Mouse (Mus musculus): ENCODE data around the gene Thrsp.

Gene Thrsp

DNA sequence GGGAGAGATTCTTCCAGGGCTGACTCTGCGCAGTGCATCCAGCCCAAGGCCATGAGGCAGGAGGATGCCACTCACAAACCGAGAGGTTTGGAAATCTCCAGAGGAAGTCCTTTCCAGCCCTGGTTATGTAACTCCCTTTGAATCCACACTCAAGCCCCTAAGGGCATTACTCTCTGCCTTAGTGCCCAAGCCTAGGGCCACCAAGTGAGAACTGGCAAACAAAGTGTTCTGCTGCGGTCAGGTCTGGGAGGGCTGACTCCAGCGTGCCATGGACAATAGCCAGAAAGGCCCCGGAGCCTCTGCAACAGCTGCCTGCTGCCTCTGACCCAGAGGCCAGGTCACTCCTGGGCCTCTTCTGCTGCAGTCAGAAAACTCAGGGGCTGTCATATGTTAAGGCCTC, 1.2 kb upstream of the Thrsp start:
- no peak for DNase-seq (ENCODE audit: low spot score in 2 of 2)

DNA sequence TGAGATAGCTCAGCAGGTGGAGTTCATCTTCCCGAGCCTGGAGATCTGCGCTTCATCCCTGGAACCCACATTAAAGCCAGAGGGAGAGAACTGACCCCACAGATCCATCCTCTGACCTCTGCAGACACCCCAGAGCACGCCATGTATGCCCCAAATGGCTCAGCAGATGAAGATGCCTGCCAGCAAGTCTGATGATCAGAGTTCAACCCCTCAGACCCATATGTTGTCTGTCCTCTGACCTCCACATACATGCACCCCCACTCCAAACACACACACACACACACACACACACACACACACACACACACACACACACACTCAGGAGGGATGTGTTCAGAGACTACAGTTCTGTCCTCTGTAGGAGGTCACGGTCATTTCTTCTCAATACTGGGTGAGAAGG, 1.1 kb downstream of the Thrsp start:
- DNase-seq (ENCODE audit: low spot score in 2 of 2) = no peak

DNA sequence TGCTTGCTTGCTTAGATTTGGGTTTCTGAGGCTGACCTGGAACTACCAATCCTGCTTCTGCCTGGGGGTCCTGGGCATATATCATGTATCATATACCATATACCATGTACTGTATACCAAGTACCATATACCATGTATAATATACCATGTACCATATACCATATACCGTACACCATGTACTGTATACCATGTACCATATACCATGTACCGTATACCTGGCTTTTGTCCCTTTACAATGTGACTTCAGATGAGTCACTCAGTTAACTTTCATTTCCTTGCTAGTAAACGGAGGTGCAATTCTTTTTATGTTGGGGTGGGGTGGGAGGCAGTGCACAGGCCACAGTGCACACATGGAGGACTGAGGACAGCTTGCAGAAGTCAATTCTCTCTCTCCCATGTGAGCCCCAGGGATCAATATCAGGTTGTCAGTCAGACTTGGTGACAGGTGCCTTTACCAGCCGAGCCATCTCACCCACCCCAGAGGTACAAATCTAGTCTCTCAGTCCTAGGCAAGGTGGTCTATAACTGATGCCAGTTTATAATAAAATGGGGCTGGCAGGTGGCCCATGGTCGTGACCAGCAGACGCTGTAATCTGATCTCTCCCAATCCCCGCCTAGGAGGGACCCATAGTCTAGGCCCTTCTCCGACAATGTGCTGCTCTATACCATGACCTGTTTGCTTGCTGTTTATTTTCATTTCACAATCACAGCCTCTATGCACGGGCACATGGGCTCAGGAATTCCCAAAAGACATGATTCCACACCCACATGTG, 2.4 kb downstream of the Thrsp start:
- no peak for DNase-seq (ENCODE audit: low spot score in 2 of 2)

DNA sequence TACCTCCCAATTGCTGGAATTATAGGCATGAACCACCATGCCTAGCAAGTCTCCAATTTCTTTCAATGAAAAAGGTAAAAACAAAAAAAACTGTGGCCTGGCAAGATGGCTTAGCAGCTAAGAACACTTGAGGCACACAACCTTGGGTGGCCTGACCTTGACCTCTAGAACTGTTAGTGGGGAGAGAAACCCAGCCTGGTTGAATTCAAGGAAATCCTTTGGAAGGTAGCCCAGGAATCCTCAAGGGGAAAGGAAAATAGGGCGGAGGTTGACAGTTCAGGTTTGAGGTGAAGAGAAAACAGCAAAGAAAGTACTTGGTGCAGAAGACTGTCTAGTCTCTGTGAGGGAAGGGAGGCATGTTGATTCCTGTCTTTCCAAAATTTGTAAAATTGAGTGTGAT, 3.1 kb downstream of the Thrsp start:
- no peak for DNase-seq (ENCODE audit: low spot score in 2 of 2)

DNA sequence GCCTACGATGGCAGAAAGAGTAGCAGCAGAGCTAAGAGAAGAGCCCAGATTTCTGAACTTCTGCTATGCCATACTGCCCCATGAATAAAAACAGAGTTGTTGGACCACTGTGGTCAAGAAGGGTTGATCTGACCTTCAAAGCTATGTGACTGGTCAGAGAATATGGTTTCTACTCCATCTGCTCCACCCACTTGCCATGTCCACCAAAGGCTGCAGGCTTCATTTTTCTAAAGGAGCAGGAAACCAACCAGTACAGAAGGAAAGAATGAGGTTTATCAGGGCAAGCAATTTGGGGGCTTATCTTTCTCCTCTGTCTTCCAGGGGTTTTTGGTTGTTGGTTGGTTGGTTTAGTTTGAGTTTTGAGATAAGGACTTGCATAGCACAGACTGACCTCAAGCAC, 3.5 kb downstream of the Thrsp start:
- no peak for DNase-seq (ENCODE audit: low spot score in 2 of 2)

DNA sequence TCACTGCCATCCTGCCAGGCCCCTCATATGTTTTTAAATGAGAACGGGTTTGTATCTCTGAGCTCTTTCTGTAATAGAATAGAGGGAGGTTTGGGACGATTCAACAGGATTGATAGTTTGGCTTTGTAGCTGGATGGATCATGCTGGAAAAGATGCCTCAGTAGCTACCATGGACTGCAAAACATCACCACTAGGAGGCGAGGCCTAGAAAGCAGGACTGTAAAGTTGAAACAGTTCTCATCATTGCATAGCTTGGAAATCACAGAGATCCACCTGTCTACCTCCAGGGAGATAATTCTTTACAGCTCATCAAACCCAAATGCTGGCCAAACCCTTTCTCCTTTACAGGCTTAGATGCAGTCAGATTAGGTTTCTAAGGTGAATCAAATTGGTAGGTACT, 6.0 kb downstream of the Thrsp start:
- DNase-seq (ENCODE audit: low spot score in 2 of 2) = no peak

DNA sequence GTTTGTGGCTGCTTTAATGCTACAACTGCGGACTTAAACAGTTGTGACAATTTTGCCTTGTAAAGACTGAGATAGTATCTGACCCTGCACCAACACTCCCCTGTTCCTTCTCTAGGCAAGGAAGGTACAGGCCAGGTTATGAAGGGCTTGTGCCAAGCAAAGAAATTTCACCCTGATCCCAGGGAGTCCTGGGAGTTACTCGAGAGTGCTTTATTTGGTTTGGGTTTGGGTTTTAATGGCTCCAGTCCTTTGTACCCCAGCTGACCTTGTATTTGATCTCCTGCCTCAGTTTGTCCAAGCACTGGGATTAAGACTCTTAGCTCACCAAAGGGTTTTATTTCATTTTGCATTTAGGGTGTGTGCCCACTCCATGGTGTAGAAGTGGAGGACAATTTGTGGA, 6.4 kb downstream of the Thrsp start:
- no peak for DNase-seq (ENCODE audit: low spot score in 2 of 2)

DNA sequence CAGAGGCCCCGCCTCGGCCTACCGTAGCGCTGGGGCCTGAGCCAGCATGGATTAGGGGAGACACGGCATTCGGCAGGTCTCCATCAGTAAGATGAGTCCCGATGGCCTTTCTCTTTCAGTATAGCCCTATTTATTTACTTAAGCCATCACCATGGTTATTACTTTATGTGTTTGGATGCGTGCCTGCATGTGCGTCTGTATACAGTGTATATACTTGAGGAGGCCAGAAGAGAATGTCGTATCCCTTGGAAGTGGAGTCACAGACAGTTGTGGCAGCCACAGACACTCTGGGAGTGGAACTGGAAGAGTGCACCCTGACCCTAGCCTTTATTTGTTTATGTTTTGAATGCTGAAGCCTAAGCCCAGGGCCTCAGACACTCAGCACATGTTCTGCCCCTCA, 10.4 kb downstream of the Thrsp start:
- DNase-seq (ENCODE audit: low spot score in 2 of 2) = no peak

DNA sequence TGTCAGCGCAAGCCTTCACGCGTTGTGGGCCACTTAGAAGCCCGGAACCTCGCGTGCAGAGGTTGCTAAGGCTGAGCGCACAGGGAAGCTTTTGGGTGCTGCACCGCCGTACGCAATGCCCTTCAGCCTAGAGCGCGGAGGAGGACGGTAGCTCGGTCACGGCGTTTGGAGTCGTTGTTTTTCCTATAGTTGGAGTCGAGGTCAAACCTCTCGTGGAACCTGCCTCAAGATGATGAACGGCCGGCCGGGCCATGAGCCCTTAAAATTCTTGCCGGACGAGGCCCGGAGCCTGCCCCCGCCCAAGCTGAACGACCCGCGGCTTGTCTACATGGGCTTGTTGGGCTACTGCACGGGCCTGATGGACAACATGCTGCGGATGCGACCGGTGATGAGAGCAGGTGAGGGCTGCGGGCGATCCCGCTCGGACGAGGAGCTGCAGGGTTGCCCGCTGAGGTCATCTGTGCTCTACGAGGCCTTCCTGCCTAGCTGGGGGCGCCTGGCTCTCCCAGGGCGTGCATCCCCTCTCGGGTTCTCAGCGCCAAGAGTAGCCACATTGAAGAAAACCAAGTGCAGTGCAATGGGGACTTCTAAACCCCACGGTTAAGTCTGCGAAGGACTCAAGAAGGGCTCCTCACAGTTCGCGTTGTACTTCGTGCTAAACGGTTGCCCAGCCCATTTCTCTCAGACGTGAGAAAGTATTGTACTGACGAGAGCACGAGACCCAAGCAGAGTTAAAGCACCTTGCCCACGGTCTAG, 17.4 kb downstream of the Thrsp start, which contains the start of gene Ndufc2:
Gene Ndufc2, plus strand, starts transcription at position 44 of the 756 bp plus-strand sequence.
- DNase-seq (ENCODE audit: low spot score in 2 of 2) = peak; percentile 61 to 75

DNA sequence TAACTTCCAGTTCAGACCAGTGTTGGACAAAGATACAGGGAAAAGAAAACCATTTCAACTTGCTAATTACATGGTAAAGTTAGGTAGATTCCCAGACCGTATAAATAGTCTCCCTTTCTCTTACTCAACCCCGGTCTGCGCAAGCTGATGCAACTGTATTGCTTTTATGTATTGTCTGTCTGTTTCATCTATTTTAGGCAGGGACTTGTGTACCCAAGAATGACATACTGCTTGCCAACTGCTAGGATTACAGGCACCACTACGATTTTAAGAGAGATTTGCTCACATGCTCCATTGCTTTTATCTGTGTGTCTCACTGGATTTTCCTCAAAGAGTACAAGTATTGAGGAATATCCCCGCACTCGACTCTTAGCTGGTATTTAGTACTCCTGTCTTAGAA, 18.6 kb downstream of the Thrsp start:
- DNase-seq (ENCODE audit: low spot score in 2 of 2) = no peak

DNA sequence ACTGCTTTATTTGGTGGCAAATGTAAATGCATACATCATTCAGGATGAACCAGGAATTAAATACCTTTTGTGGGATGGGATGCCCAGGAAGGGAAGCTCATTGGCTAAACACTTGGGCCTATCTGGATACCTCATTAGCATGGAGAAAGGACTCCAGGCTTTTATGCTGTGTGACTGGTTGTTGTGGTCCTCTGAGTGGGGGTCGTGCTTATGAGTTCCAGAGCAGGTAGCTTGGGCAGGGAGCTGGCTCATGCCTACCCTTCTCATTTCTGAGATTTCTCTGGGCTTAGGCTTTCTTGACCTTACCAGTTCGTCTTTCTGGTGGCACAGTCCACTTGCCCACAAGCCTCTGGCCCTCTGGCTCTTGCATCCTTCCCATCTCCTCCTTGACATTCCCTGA, 23.2 kb downstream of the Thrsp start:
- DNase-seq (ENCODE audit: low spot score in 2 of 2) = no peak

DNA sequence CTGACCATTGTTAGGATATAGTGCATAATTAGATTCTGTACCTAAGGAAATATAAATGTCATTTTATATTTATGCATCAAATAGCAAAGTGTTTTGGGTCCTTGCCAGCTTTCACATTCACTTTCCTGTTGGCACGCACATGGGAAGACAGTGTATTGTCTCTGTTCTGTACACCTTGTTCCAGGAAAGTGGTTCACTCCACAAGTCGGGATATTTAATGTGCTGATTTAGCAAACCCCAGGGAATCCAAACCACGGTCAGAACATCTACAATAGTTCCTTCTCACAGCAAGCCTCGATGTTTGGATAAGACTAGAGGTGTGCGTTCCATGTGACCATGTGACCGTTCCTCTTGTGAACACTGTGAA, 25.5 kb downstream of the Thrsp start:
- DNase-seq (ENCODE audit: low spot score in 2 of 2) = no peak

DNA sequence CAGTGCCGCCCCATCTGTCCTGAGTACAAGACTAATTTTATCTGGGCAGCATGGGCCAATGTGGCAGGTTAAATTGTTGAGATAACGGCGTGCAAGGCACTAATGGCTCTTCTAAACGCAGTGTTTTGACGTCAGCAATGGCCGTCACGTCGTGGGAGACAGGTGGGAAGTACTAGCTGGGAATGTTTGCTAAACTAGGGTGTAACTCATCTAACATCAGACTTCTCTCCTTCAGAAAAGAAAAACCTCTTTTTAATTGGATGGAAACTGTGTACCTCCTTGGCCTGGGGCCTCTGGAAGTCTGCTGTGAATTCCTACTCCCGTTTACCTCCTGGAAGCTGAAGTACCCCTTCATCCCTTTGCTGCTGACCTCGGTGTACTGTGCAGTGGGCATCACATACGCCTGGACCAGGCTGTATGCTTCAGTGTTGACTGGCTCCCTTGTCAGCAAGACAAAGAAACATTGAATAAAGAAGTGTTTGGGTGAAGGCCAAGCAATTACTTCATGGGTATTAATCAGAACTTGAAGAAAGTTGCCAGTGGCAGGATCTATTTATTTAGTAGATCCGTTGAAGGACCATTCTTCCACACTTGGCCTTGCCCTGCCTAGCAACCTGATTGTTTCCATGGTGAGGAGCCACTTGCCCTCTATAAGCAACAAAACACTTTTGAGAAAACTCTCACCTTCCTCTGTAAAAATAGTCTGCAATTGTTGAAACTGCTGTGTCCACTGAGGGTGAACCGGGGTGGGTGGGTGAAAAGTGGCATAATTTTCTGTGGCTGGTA, 26.0 kb downstream of the Thrsp start:
- DNase-seq (ENCODE audit: low spot score in 2 of 2) = no peak

DNA sequence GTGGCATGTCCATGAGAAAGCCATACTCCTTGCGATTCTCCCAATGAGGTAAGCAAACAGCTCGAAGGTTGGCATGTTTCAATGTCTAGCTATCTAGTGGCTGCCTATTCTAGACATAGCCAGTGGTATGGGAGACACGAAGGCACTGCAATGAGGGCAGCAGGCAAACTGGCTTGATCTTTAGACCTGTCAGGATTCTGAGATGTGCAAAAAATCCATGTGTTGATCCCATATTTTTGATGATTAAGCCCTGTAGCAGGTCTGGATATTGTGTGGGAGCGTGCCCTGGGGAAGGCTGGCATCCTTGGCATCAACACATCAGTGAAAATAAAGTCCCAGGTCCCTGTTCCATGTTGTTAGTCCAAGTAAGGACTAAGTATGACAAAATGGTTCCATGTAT, 29.0 kb downstream of the Thrsp start:
- no peak for DNase-seq (ENCODE audit: low spot score in 2 of 2)

DNA sequence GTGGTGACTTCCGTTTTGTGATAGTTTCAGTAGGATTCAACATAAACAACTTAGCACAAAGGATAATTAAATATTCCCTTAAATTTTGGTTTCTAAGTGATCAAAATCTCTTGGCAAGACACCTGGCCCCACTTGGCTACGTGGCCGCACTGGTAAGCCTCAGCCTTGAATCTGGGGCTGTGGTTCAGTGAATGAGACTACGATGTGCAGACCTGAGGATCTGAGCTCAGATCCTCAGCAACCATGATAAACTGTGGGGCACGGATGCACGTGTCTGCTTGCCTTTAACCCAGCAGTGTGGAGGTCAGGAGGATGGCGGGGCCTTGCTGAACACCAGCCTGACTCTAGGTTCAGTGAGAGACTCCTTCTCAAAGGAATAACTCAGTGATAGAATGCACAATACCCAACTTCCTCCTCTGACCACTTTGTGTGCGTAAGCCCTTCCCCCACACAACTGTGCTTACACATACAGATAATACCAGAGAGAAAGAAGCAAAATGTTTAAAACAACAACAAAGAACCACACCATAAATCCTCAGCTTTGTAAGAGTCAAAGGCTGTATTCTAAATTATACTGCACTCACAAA, 29.9 kb downstream of the Thrsp start:
- DNase-seq (ENCODE audit: low spot score in 2 of 2) = no peak

DNA sequence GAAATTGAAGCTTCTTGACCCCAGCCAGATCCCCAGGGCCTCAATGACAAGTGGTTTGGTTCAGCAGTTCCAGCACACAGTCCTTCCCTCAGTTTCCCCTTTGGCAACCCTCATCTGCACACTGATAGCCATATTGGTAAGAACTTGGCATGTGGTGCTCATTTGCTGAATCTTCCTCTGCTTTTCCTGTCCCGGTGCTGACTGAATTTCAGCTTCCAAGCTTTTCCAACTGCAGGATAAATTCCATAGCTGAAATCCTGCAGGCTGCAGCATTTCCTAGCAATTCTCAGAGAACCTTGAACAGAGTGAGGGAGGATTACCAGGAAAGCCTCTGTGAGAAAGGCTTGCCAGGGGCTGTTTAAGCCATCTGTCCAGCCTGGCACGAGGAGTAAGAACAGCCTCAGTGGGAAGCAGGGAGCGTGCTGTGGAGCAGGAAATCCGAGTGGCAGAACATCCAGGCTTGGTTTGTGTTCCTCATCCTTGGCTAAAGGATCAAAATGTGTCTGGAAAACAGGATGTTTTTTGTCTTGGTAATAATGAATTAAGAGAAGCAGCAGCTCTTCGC, 30.6 kb downstream of the Thrsp start:
- DNase-seq (ENCODE audit: low spot score in 2 of 2) = no peak

DNA sequence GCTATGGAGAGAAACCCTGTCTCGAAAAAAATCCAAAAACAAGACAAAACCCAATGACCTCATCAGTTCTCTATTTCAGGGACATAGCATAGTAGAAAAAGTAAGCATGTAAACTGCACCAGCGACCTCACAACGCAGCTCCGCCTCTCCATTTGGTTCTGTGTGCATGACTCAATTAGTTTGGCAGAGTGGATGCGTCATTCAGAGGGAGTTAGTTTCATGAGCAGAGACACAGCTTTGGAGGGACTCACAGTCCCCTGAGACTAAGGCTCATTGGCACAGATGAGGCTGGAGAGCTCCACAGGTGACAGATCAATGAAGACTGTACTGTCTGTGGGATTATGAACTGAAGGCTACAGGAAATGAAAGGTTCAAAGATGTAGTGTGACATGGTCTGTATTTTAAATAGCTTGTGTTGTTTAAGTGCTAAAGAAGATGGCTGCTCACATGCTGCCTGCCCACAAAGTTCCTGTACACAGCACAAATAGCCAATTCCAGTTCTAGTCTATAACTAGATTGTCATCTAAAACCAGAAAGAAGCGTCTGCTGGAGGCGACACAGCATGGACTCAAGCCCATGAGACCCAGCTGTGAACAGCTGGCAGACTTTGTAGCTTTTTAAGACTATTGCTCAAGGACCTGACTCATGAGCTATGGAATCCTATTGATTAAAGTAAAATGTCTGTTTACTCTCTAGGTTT, 31.3 kb downstream of the Thrsp start:
- DNase-seq (ENCODE audit: low spot score in 2 of 2) = no peak

DNA sequence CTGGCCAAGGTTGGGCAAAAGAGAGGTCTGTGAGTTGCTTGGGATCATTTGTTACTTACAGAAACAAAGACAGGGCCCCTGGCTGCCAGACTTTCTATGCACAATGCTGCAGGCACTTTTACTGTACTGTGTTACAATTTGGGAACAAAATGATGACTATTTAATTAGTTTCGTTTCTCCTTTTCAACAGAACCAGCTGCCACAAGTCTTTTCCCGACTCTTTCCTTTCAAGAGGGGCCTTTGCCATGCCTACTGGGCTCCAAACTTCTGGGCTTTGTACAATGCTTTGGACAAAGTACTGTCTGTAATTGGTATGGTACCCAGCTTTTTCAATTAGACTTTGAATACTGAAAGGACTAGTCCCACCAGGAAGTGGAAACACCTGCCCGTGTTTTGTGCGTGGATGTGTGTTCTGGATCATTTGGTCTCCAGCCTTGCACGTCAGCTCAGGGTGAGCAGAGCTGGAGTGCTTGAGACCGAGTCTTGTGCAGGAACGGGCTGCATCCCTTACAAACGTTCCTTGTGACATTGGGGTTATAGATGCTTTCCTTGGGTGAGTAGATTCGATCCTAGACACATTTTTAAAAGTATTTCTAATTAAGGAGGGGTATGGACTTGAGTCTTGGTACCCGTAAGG, 33.9 kb downstream of the Thrsp start:
- DNase-seq (ENCODE audit: low spot score in 2 of 2) = no peak

DNA sequence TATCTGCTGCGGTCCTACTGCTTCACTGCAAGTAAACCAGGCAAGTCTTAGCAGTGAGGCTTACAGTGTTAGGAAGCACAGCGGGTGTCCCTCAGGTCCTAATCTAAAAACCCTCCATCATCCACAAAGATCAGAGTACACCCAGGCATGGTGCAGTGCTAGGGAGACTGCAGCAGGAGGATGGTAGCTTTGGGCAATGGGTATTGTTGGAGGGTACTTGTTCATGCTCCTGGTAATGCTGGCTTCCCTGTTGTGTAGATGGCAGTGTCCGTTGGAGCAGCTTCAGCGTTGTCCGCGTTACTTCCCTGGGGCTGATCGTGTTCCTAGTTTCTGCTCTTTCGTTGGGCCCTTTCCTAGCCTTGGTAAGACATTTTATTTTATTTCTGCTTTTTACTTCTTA, 34.9 kb downstream of the Thrsp start:
- no peak for DNase-seq (ENCODE audit: low spot score in 2 of 2)

DNA sequence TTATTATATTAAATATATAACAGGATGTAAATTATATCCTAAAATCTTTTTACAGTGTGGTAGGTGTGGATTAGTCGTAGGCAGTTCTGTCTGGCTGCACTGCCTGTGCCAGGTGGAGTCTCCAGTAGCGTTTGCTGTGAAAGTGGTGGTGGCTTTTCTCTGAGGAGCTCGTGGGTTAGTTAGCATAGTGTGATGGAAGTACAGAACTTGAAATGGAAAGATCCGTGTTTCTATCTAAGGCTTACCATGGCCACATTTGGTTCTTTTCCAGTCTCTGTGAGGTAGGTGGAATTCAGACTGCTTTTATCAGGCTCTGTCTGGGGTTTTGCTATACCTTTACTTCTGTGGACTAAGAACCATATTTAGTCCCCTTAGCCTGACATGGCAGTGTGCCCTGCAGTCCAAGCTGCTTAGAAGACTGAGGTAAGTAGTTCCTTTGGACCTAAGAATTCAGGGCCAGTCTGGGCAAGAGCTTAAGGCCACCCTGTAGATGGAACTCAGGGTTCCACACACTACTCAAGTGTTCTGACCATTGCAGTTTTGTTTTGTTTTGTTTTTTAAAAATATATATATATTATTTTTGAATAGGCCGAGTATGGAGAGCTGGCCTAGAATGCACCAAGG, 36.9 kb downstream of the Thrsp start:
- no peak for DNase-seq (ENCODE audit: low spot score in 2 of 2)

All from natural killer cell, adult 2 months (primary cell).